Mouse (Mus musculus): ENCODE data around the gene Ucp3.

Gene Ucp3

GRCm38 (mm10) chr7:100501844-100502373, 29.1 kb downstream of the Ucp3 start:
- no peak for DNase-seq

- DNase-seq = no peak
These were observed 29.7 kb downstream of the Ucp3 start for GRCm38 (mm10) chr7:100502374-100502922.

GRCm38 (mm10) chr7:100503076-100503475, 30.3 kb downstream of the Ucp3 start:
- DNase-seq = no peak

GRCm38 (mm10) chr7:100504740-100505487, 32.1 kb downstream of the Ucp3 start:
- DNase-seq = no peak

GRCm38 (mm10) chr7:100506494-100506893, 33.7 kb downstream of the Ucp3 start:
- DNase-seq = no peak

GRCm38 (mm10) chr7:100508670-100509069, 35.9 kb downstream of the Ucp3 start:
- DNase-seq = no peak

GRCm38 (mm10) chr7:100511602-100512001, 38.8 kb downstream of the Ucp3 start:
- DNase-seq = no peak

- DNase-seq = no peak
These were observed 41.8 kb downstream of the Ucp3 start, which contains the start of gene Dnajb13 for GRCm38 (mm10) chr7:100514573-100514972. Gene Dnajb13 (minus strand): TSS chr7:100514960.

GRCm38 (mm10) chr7:100520204-100520603, 47.4 kb downstream of the Ucp3 start:
- DNase-seq = no peak

GRCm38 (mm10) chr7:100520663-100521285, 48.0 kb downstream of the Ucp3 start:
- DNase-seq = peak; percentile 87

GRCm38 (mm10) chr7:100522222-100522621, 49.4 kb downstream of the Ucp3 start:
- DNase-seq = no peak

- DNase-seq = no peak
These were observed 51.9 kb downstream of the Ucp3 start for GRCm38 (mm10) chr7:100524669-100525068.

GRCm38 (mm10) chr7:100530766-100531165, 58.0 kb downstream of the Ucp3 start:
- DNase-seq = no peak

GRCm38 (mm10) chr7:100533503-100533902, 60.7 kb downstream of the Ucp3 start:
- DNase-seq = no peak

GRCm38 (mm10) chr7:100534216-100534615, 61.4 kb downstream of the Ucp3 start:
- DNase-seq = no peak

- no peak for DNase-seq
These were observed 63.0 kb downstream of the Ucp3 start for GRCm38 (mm10) chr7:100535831-100536230.

Data from kidney, postnatal 10 days (tissue).